Mouse (Mus musculus): ENCODE results near the gene Ccdc12. TPM values are rescaled to one million over a fixed set of nuclear protein-coding genes. Genes with fewer than 3 reads are reported as not detected.

Ccdc12 gene
- polyA plus RNA-seq, 1 experiment from 2014 or later: 113 TPM

- Histone ChIP-seq H3K4me3 (no peak overlapping the region), H3K4me1 (peaks cover 42% of the 10 kb centered on the region), H3K27ac (peak overlapping the region; percentile 62; the same call in 1 of the 2 replicates), H3K4me2 (replicated peaks) (no peak overlapping the region), H3K27me3 (no peaks in the 10 kb centered on the region), H3K9me3 (replicated peaks) (no peaks in the 10 kb centered on the region), H3K36me3 (no peaks in the 10 kb centered on the region), H3K9ac (peak overlapping the region; percentile 9; the same call in 1 of the 2 replicates)
- WGBS: 63% methylated on average over 4 of the region's 4 CpGs
- ATAC-seq (ENCODE audit: low FRiP score): no peak
Observed at GRCm38 (mm10) chr9:110683574-110684099, 27.3 kb downstream of the Ccdc12 start.

- no peak overlapping the region for H3K4me2 ChIP-seq (replicated peaks)
- peak overlapping the region; percentile 9; the same call in 1 of the 2 replicates for H3K9ac ChIP-seq
- no peak for ATAC-seq (ENCODE audit: low FRiP score)
- no peaks in the 10 kb centered on the region for H3K36me3 ChIP-seq
- peak overlapping the region; percentile 62 for H3K27ac ChIP-seq
- no peaks in the 10 kb centered on the region for H3K27me3 ChIP-seq
- no peaks in the 10 kb centered on the region for H3K9me3 ChIP-seq (replicated peaks)
- 75% methylated on average over 6 of the region's 6 CpGs for WGBS
- no peak overlapping the region for H3K4me3 ChIP-seq
- peaks cover 42% of the 10 kb centered on the region for H3K4me1 ChIP-seq
Observed at GRCm38 (mm10) chr9:110684100-110684831, 28.0 kb downstream of the Ccdc12 start.

GRCm38 (mm10) chr9:110685187-110685586 is 28.9 kb downstream of the Ccdc12 start:
- WGBS: 77% methylated on average over 8 of the region's 8 CpGs
- no peaks in the 10 kb centered on the region for H3K36me3 ChIP-seq
- H3K27me3 ChIP-seq: no peaks in the 10 kb centered on the region
- H3K27ac ChIP-seq: 0 out of 2 replicates have a peak overlapping the region, but pooled peaks have one; percentile 12
- peaks cover 42% of the 10 kb centered on the region for H3K4me1 ChIP-seq
- no peaks in the 10 kb centered on the region for H3K9me3 ChIP-seq (replicated peaks)
- H3K4me3 ChIP-seq: no peak overlapping the region
- ATAC-seq (ENCODE audit: low FRiP score): no peak
- H3K4me2 ChIP-seq (replicated peaks): no peak overlapping the region
- no peak overlapping the region for H3K9ac ChIP-seq

DNA sequence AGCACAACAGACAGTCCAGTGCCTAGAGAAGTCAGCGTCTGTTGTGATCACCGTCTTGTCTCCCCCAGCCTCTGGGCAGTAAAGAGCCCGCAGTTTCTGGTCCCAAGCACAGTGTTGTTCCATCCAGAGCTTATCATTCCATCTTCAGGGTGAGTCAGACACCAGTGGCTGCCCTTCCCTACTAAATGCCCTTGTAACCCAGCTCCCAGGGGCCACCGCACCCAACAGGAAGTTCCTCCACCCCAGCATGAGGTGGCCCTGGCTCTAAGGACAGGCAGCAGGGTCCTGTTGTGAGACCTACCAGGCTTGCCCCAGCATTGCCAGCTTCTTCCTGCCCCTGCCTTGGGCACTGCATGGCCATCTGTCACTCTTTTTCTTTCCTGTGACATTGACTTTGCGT is 29.3 kb downstream of the Ccdc12 start:
- no peak overlapping the region for H3K27ac ChIP-seq
- peaks cover 42% of the 10 kb centered on the region for H3K4me1 ChIP-seq

GRCm38 (mm10) chr9:110686472-110686871 is 30.2 kb downstream of the Ccdc12 start:
- WGBS: 58% methylated on average over 3 of the region's 3 CpGs
- H3K27me3 ChIP-seq: no peaks in the 10 kb centered on the region
- H3K36me3 ChIP-seq: no peaks in the 10 kb centered on the region
- H3K27ac ChIP-seq: no peak overlapping the region
- no peak overlapping the region for H3K4me3 ChIP-seq
- no peak overlapping the region for H3K9ac ChIP-seq
- H3K9me3 ChIP-seq (replicated peaks): no peaks in the 10 kb centered on the region
- H3K4me1 ChIP-seq: peaks cover 36% of the 10 kb centered on the region
- no peak for ATAC-seq (ENCODE audit: low FRiP score)
- H3K4me2 ChIP-seq (replicated peaks): no peak overlapping the region

More for the DNA sequence above, 29.3 kb downstream of the Ccdc12 start:
- Histone ChIP-seq H3K9ac (0 out of 2 replicates have a peak overlapping the region, but pooled peaks have one; percentile 6), H3K9me3 (replicated peaks) (no peaks in the 10 kb centered on the region), H3K4me3 (no peak overlapping the region), H3K36me3 (no peaks in the 10 kb centered on the region), H3K27me3 (no peaks in the 10 kb centered on the region), H3K4me2 (replicated peaks) (no peak overlapping the region)
- WGBS: 82% methylated on average over 5 of the region's 5 CpGs
- ATAC-seq (ENCODE audit: low FRiP score): no peak

GRCm38 (mm10) chr9:110687061-110687460 is 30.8 kb downstream of the Ccdc12 start:
- no peaks in the 10 kb centered on the region for H3K9me3 ChIP-seq (replicated peaks)
- H3K4me2 ChIP-seq (replicated peaks): no peak overlapping the region
- H3K27me3 ChIP-seq: no peaks in the 10 kb centered on the region
- no peak overlapping the region for H3K9ac ChIP-seq
- no peak for ATAC-seq (ENCODE audit: low FRiP score)
- no peak overlapping the region for H3K27ac ChIP-seq
- 70% methylated on average over 5 of the region's 5 CpGs for WGBS
- peaks cover 32% of the 10 kb centered on the region for H3K4me1 ChIP-seq
- no peak overlapping the region for H3K4me3 ChIP-seq
- no peaks in the 10 kb centered on the region for H3K36me3 ChIP-seq

GRCm38 (mm10) chr9:110687846-110688245 is 31.5 kb downstream of the Ccdc12 start:
- H3K4me1 ChIP-seq: peaks cover 28% of the 10 kb centered on the region
- no peak for ATAC-seq (ENCODE audit: low FRiP score)
- H3K4me3 ChIP-seq: no peak overlapping the region
- H3K27me3 ChIP-seq: no peaks in the 10 kb centered on the region
- H3K9me3 ChIP-seq (replicated peaks): no peaks in the 10 kb centered on the region
- H3K9ac ChIP-seq: no peak overlapping the region
- WGBS: 88% methylated on average over 2 of the region's 2 CpGs
- H3K36me3 ChIP-seq: 0 out of 2 replicates have a peak, but pooled peaks cover 2% of the 10 kb centered on the region
- H3K27ac ChIP-seq: no peak overlapping the region
- H3K4me2 ChIP-seq (replicated peaks): no peak overlapping the region

DNA sequence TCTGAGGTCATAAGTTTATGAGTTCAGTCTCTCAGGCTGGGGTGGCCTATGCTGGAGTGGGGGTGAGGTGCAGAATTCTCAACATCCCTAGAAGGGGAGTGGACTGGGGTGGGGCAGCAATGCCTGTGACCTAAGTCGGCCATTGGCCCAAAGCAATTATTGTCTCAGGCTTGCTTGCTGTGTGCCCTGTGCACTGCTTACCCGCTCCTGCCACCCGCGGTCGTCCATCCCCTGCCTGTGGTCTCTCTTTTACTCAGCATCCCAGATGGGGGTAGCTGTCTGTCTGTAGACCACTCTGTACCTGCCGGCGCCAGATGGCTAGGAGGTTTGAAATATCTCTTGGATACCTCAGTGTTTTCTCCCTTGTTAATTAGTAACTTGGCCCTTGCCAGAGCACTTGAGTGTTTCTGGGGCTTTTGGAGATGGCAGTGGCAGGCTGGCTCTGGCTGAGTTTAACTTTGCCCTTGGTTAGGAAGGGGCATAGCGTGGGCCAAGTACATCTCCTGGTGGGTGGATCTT is 33.0 kb downstream of the Ccdc12 start:
- no peak overlapping the region for H3K27ac ChIP-seq
- no peak for ATAC-seq (ENCODE audit: low FRiP score)
- WGBS: 89% methylated on average over 8 of the region's 8 CpGs
- peaks cover 15% of the 10 kb centered on the region for H3K4me1 ChIP-seq
- no peaks in the 10 kb centered on the region for H3K27me3 ChIP-seq
- H3K36me3 ChIP-seq: peaks cover 11% of the 10 kb centered on the region
- H3K4me2 ChIP-seq (replicated peaks): no peak overlapping the region
- no peak overlapping the region for H3K9ac ChIP-seq
- H3K9me3 ChIP-seq (replicated peaks): no peaks in the 10 kb centered on the region
- H3K4me3 ChIP-seq: no peak overlapping the region

- H3K4me2 ChIP-seq (replicated peaks): no peak overlapping the region
- H3K9me3 ChIP-seq (replicated peaks): no peaks in the 10 kb centered on the region
- H3K4me1 ChIP-seq: no peaks in the 10 kb centered on the region
- no peak overlapping the region for H3K4me3 ChIP-seq
- no peak for ATAC-seq (ENCODE audit: low FRiP score)
- H3K27me3 ChIP-seq: no peaks in the 10 kb centered on the region
- peaks cover 23% of the 10 kb centered on the region for H3K36me3 ChIP-seq
- no peak overlapping the region for H3K27ac ChIP-seq
- 85% methylated on average over 4 of the region's 4 CpGs for WGBS
- no peak overlapping the region for H3K9ac ChIP-seq
Observed at GRCm38 (mm10) chr9:110695165-110695755, 39.0 kb downstream of the Ccdc12 start.

GRCm38 (mm10) chr9:110696427-110696826 is 40.1 kb downstream of the Ccdc12 start:
- no peak overlapping the region for H3K9ac ChIP-seq
- no peak for ATAC-seq (ENCODE audit: low FRiP score)
- no peak overlapping the region for H3K27ac ChIP-seq
- H3K4me1 ChIP-seq: no peaks in the 10 kb centered on the region
- H3K27me3 ChIP-seq: no peaks in the 10 kb centered on the region
- H3K9me3 ChIP-seq (replicated peaks): no peaks in the 10 kb centered on the region
- no peak overlapping the region for H3K4me3 ChIP-seq
- peaks cover 27% of the 10 kb centered on the region for H3K36me3 ChIP-seq
- H3K4me2 ChIP-seq (replicated peaks): no peak overlapping the region
- WGBS: 92% methylated on average over 5 of the region's 5 CpGs

- H3K36me3 ChIP-seq: peaks cover 27% of the 10 kb centered on the region
- H3K9me3 ChIP-seq (replicated peaks): no peaks in the 10 kb centered on the region
- no peak overlapping the region for H3K27ac ChIP-seq
- H3K27me3 ChIP-seq: no peaks in the 10 kb centered on the region
- no peak overlapping the region for H3K4me2 ChIP-seq (replicated peaks)
- no peak for ATAC-seq (ENCODE audit: low FRiP score)
- H3K4me1 ChIP-seq: no peaks in the 10 kb centered on the region
- WGBS: 84% methylated on average over 3 of the region's 3 CpGs
- no peak overlapping the region for H3K9ac ChIP-seq
- no peak overlapping the region for H3K4me3 ChIP-seq
Observed at GRCm38 (mm10) chr9:110697465-110697864, 41.2 kb downstream of the Ccdc12 start.

DNA sequence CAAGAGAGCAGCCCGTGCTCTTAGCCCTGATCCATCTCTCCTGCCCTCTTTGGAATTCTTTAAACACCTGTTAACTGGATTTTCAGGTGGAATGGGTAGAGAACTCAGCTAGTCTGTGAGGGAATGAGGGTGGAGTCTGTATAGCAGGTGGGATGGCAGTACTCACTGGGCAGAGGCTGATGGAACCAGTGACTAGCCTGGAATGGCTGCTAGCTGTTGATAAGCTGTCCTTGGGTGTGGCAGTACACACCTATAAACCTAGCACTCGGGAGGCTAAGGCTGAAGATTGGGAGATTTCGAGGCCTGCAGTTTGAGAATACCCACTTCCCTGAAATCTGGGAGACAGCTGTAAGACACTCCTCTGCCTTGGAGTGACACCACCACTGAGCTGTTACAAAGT is 43.3 kb downstream of the Ccdc12 start:
- Histone ChIP-seq H3K27me3 (no peaks in the 10 kb centered on the region), H3K9me3 (replicated peaks) (no peaks in the 10 kb centered on the region), H3K4me3 (no peak overlapping the region), H3K36me3 (peaks cover 16% of the 10 kb centered on the region; the same call in 1 of the 2 replicates), H3K4me2 (replicated peaks) (no peak overlapping the region), H3K27ac (no peak overlapping the region), H3K4me1 (no peaks in the 10 kb centered on the region), H3K9ac (no peak overlapping the region)
- ATAC-seq (ENCODE audit: low FRiP score): no peak
- WGBS: 98% methylated on average over 3 of the region's 3 CpGs

Data from hindbrain, embryonic 12.5 days (tissue).